ENCODE assay signal across 8 mouse cellular contexts in the genomic region with DNA sequence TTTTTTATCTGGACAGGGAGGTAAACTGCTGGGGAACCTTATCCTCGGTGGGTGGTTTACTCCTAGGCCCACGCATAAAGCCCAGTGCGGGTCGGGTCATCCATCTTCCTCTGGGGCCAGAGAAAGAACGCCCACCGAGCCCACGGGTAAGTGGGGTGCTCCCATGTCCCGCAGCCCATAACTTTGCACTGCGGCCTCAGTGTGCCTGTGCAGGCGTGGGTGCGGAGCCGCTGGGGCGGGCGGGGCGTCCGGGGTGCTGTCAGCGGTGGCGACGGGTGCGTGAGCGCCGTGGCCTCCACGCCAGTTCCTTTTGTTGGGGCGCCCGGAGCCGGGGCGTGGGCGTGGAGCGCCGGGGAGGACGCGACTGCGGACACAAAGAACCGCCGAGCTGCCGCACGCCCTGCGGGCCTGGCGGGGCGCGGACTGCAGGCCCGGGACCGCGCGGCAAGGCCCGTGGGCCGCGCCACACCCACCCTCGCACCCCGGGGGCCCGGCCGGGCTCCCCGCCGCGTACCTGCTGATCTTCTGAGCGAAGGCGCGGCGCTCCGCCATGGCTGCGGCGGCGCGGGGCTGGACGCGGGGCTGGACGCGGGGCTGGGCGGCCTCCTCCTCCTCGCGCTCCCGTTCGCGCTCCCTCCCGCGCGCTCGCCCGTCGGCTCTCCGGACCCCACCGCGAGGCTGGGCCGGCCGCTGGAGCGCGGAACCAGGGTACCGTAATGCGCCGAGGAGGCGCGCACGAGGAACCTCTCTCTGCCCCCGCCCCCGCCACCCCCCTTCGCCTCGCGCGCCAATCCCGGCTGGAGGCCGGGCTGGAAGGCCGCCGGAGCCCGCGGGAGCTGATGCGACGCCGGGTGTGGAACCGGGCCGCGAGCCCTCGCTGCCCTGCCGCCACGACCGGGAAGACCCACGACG. TPM values are rescaled to one million over a fixed set of nuclear protein-coding genes. Genes with fewer than 3 reads are reported as not detected.
A peak's percentile ranks its signal among the peaks of the same experiment; 100 is the strongest.
DNase-seq lines count a peak whose midpoint lies in the region; ATAC-seq lines count a peak whose summit lies in the region.

Gene Dock7, minus strand, starts transcription at position 705 of the 912 bp plus-strand sequence.

- peak within 1 kb of the TSS; percentile 85 for H3K4me2 ChIP-seq in embryonic facial prominence, embryonic 11.5 days (ENCODE audit: low read depth, low read length)
- peak within 1 kb of the TSS; percentile 87 for H3K4me2 ChIP-seq in intestine, embryonic 16.5 days (ENCODE audit: low read depth, low read length)

- peak within 1 kb of the TSS; percentile 98 for H3K4me3 ChIP-seq in embryonic facial prominence, embryonic 11.5 days (ENCODE audit: low read depth, low read length)
- peak within 1 kb of the TSS; percentile 85 for H3K4me3 ChIP-seq in intestine, embryonic 16.5 days (ENCODE audit: low read length)

- DNase-seq in adrenal gland, postnatal 4 days (ENCODE audit: low spot score in 2 of 2) = peak; percentile 72 to 75
- peak; percentile 95 for DNase-seq in embryonic facial prominence, embryonic 11.5 days (ENCODE audit: low spot score)
- DNase-seq in gonadal fat pad, adult 2 months (ENCODE audit: low read depth) = no peak
- peak; percentile 76 to 83 for DNase-seq in left cerebral cortex, postnatal 25 days (ENCODE audit: low spot score in 2 of 2)
- DNase-seq in right cerebral cortex, postnatal 4 days = peak; percentile 90
- DNase-seq in T-cell, adult 2 months (ENCODE audit: low spot score) = no peak

- ATAC-seq in embryonic facial prominence, embryonic 11.5 days (replicated peaks; ENCODE audit: insufficient number of reproducible peaks, low FRiP score, low TSS enrichment, low read depth) = peak; percentile 94
- ATAC-seq in intestine, embryonic 16.5 days = peak; percentile 94
- peak; percentile 60 for ATAC-seq in megakaryocyte-erythroid progenitor cell, adult 5-6 weeks (replicated peaks; ENCODE audit: low FRiP score, low TSS enrichment, poor library complexity, severe bottlenecking)

- no peaks in the 10 kb centered on the region for H3K36me3 ChIP-seq in embryonic facial prominence, embryonic 11.5 days (replicated peaks; ENCODE audit: control insufficient read depth, insufficient read depth, low read depth, low read length)
- H3K36me3 ChIP-seq in intestine, embryonic 16.5 days (ENCODE audit: control insufficient read depth, insufficient read depth, low read length) = no peaks in the 10 kb centered on the region

- H3K27ac ChIP-seq in embryonic facial prominence, embryonic 11.5 days (replicated peaks; ENCODE audit: low read depth, low read length) = peak within 1 kb of the TSS; percentile 85
- H3K27ac ChIP-seq in intestine, embryonic 16.5 days (ENCODE audit: low read length) = peak within 1 kb of the TSS; percentile 70

- no peaks in the 10 kb centered on the region for H3K9me3 ChIP-seq in embryonic facial prominence, embryonic 11.5 days (replicated peaks; ENCODE audit: control insufficient read depth, low read length)
- H3K9me3 ChIP-seq in intestine, embryonic 16.5 days (ENCODE audit: control insufficient read depth, low read length) = no peaks in the 10 kb centered on the region

- under 1% methylated on average over 103 of the region's 117 CpGs for WGBS in embryonic facial prominence, embryonic 11.5 days
- 0% methylated on average over 93 of the region's 117 CpGs for WGBS in intestine, embryonic 16.5 days

- H3K9ac ChIP-seq in embryonic facial prominence, embryonic 11.5 days (replicated peaks; ENCODE audit: low read length) = peak within 1 kb of the TSS; percentile 99
- peak within 1 kb of the TSS; percentile 97 for H3K9ac ChIP-seq in intestine, embryonic 16.5 days (ENCODE audit: low read depth, low read length)

- intact Hi-C loops in left cerebral cortex, postnatal 25 days (cut with DNase I) = loop anchor here (5.0 kb wide), 1 partner anchor 198 kb away; the partner anchor contains the start of gene Usp1

- H3K4me1 ChIP-seq in embryonic facial prominence, embryonic 11.5 days (ENCODE audit: control insufficient read depth, insufficient read depth, low read length) = no peaks in the 10 kb centered on the region
- peaks cover 40% of the 10 kb centered on the region for H3K4me1 ChIP-seq in intestine, embryonic 16.5 days (ENCODE audit: control insufficient read depth, insufficient read depth, low read length)

- H3K27me3 ChIP-seq in embryonic facial prominence, embryonic 11.5 days (ENCODE audit: control insufficient read depth, insufficient read depth, low read length) = no peaks in the 10 kb centered on the region
- H3K27me3 ChIP-seq in intestine, embryonic 16.5 days (replicated peaks; ENCODE audit: control insufficient read depth, insufficient read depth, low read length) = no peaks in the 10 kb centered on the region

RNA-seq across cellular contexts. Expression of gene Dock7, which starts in this region (rescaled TPM):
- total RNA-seq in adrenal gland, postnatal 4 days (2021) = 10 to 100 TPM; 64.6 to 72.1 TPM
- 94.9 and 106 TPM in 2 replicates for polyA plus RNA-seq in embryonic facial prominence, embryonic 11.5 days (2014; fragmentation: Nextera tagmentation; extraction: Ambion mirVana)
- polyA plus RNA-seq in gonadal fat pad, adult 2 months (2012; rRNA removed) = 44.6 and 62.7 TPM in 2 replicates
- 32.8 and 34.9 TPM in 2 replicates for polyA plus RNA-seq in intestine, embryonic 16.5 days (2015; fragmentation: Nextera tagmentation; extraction: Ambion mirVana)
- total RNA-seq in left cerebral cortex, postnatal 25 days (2021) = 10 to 100 TPM; 40.2 to 42.7 TPM
- total RNA-seq in megakaryocyte-erythroid progenitor cell, adult 5-6 weeks (2014; fragmentation: Nextera tagmentation) = 40.5 and 58.3 TPM in 2 replicates
- total RNA-seq in megakaryocyte-erythroid progenitor cell, adult 5-6 weeks (2017) = 44.3 and 71.8 TPM in 2 replicates

Comparison
In these comparisons a context has a peak if more than half of its experiments do, and no peak if none do; other contexts are left out.
1. DNase-seq: peak in adrenal gland, postnatal 4 days (2 of 2), embryonic facial prominence, embryonic 11.5 days (single experiment), left cerebral cortex, postnatal 25 days (2 of 2) and right cerebral cortex, postnatal 4 days (single experiment); none in gonadal fat pad, adult 2 months (single experiment) and T-cell, adult 2 months (single experiment).
2. Peak in every context shown above with its lines, with median percentiles within 50 percentile points of each other: ATAC-seq.